ENCODE assay signal across 13 mouse cellular contexts in the genomic region with DNA sequence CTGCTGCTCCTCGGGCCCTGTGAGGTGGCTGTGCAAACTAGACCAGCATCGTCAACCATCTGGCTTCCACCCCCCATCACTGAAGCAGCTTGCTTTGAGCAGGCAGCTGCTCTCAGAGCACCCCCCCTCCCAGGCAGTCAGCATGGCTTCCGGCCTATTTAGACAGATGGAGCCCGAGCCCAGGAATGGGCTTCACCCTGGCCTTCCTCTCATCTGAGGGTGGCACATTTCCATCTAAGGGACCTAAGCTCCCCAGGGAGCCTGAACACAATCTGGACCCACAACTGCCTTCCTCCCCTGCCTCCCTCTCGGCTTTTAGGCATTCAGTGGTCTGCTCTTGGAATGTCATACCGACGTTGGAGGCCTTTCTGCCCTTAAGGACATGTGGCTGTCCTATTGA. TPM values are rescaled to one million over a fixed set of nuclear protein-coding genes. Genes with fewer than 3 reads are reported as not detected.
DNase-seq lines count a peak whose midpoint lies in the region; ATAC-seq and TF ChIP-seq lines count a peak whose summit lies in the region.
"Had no signal": no experiment of that assay in that cellular context is flagged by ENCODE, and none has a peak within 500 bp of the region (broad histone marks: within the 10 kb centered on the region; RNA-seq: fewer than 3 reads in every experiment).

No protein-coding gene starts in this region.

- 56% methylated on average over 7 of the region's 7 CpGs for WGBS in forebrain, embryonic 14.5 days
- WGBS in forebrain, embryonic 11.5 days, result 73% methylated on average over 7 of the region's 7 CpGs
- WGBS in olfactory bulb, adult 2 months, result 47% methylated on average over 7 of the region's 7 CpGs

- no peak for TF ChIP-seq CTCF in olfactory bulb, adult 2 months (IDR thresholded peaks at IDR 0.05; ENCODE audit: insufficient read depth, low read depth, low read length)

- H3K4me2 ChIP-seq in forebrain, embryonic 14.5 days (ENCODE audit: low read length), result no peak overlapping the region
- no peak overlapping the region for H3K4me2 ChIP-seq in forebrain, embryonic 11.5 days (ENCODE audit: low read depth, low read length, severe bottlenecking)
- H3K4me2 ChIP-seq: heart, embryonic 13.5 days had no signal

- H3K4me3 ChIP-seq in forebrain, embryonic 14.5 days (ENCODE audit: low read depth, low read length), result no peak overlapping the region
- no peak overlapping the region for H3K4me3 ChIP-seq in forebrain, embryonic 11.5 days (ENCODE audit: low read depth, low read length)
- H3K4me3 ChIP-seq in olfactory bulb, adult 2 months (ENCODE audit: insufficient read depth, low read depth, low read length), result no peak overlapping the region
- H3K4me3 ChIP-seq: heart, embryonic 13.5 days had no signal

- H3K27me3 ChIP-seq in forebrain, embryonic 14.5 days (replicated peaks; ENCODE audit: control insufficient read depth, insufficient read depth, low read length), result no peaks in the 10 kb centered on the region
- H3K27me3 ChIP-seq in forebrain, embryonic 11.5 days (ENCODE audit: control insufficient read depth, insufficient read depth, low read length), result no peaks in the 10 kb centered on the region

- H3K4me1 ChIP-seq in forebrain, embryonic 14.5 days (ENCODE audit: control insufficient read depth, insufficient read depth, low read length), result peaks cover 12% of the 10 kb centered on the region; the same call in 1 of the 2 replicates
- H3K4me1 ChIP-seq in forebrain, embryonic 11.5 days (replicated peaks; ENCODE audit: control insufficient read depth, insufficient read depth, low read length), result no peaks in the 10 kb centered on the region; the same call in none of the 2 replicates
- H3K4me1 ChIP-seq in olfactory bulb, adult 2 months (ENCODE audit: control insufficient read depth, insufficient read depth, low read length), result peaks cover 21% of the 10 kb centered on the region
- H3K4me1 ChIP-seq: heart, embryonic 13.5 days had no signal

- peak overlapping the region; percentile 60 for H3K27ac ChIP-seq in forebrain, embryonic 14.5 days (ENCODE audit: low read depth, low read length)
- no peak overlapping the region for H3K27ac ChIP-seq in forebrain, embryonic 11.5 days (ENCODE audit: low read depth, low read length)
- peak overlapping the region; percentile 45 for H3K27ac ChIP-seq in olfactory bulb, adult 2 months (ENCODE audit: insufficient read depth, low read depth, low read length)
- H3K27ac ChIP-seq: heart, embryonic 13.5 days had no signal

- no peak for TF ChIP-seq POLR2A in olfactory bulb, adult 2 months (IDR thresholded peaks at IDR 0.05; ENCODE audit: insufficient read depth, low read depth, low read length)

- H3K36me3 ChIP-seq in forebrain, embryonic 14.5 days (ENCODE audit: control insufficient read depth, insufficient read depth, low read length), result no peaks in the 10 kb centered on the region
- H3K36me3 ChIP-seq in forebrain, embryonic 11.5 days (ENCODE audit: control insufficient read depth, insufficient read depth, low read length), result no peaks in the 10 kb centered on the region
- H3K36me3 ChIP-seq: heart, embryonic 13.5 days had no signal

- H3K9ac ChIP-seq in forebrain, embryonic 14.5 days (ENCODE audit: low read length), result no peak overlapping the region
- H3K9ac ChIP-seq in forebrain, embryonic 11.5 days (ENCODE audit: low read length), result no peak overlapping the region
- H3K9ac ChIP-seq: heart, embryonic 13.5 days had no signal

- ATAC-seq in forebrain, embryonic 14.5 days, result peak; percentile 52; the same call in 1 of the 2 replicates
- ATAC-seq in forebrain, embryonic 11.5 days (replicated peaks; ENCODE audit: low FRiP score), result no peak

- H3K9me3 ChIP-seq in forebrain, embryonic 14.5 days (replicated peaks; ENCODE audit: control insufficient read depth, low read length), result no peaks in the 10 kb centered on the region
- no peaks in the 10 kb centered on the region for H3K9me3 ChIP-seq in forebrain, embryonic 11.5 days (ENCODE audit: control insufficient read depth, low read length)
- H3K9me3 ChIP-seq: heart, embryonic 13.5 days had no signal

- DNase-seq in forebrain, embryonic 14.5 days (ENCODE audit: low spot score), result peak; percentile 66
- no peak for DNase-seq in forebrain, embryonic 11.5 days (ENCODE audit: low spot score)
- peak; percentile 79 for DNase-seq in cerebellum, adult 8-10 months
- peak; percentile 61 to 82 for DNase-seq in layer of hippocampus, adult 18-20 months (ENCODE audit: low spot score in 2 of 2)
- no peak for DNase-seq in ovary, postnatal 36 days (ENCODE audit: low spot score)
- DNase-seq in adrenal gland, adult 18-20 months (ENCODE audit: low spot score in 2 of 2), result no peak
- no peak for DNase-seq in lung, adult 18-20 months
- DNase-seq: kidney, adult 8-10 months had no signal

RNA-seq across cellular contexts. Expression of a gene that starts 22.1 kb away (rescaled TPM):
- polyA plus RNA-seq in forebrain, embryonic 14.5 days (2014; fragmentation: Nextera tagmentation; extraction: Ambion mirVana), result 5.9 and 8.9 TPM in 2 replicates
- polyA plus RNA-seq in forebrain, embryonic 11.5 days (2014; fragmentation: Nextera tagmentation; extraction: Ambion mirVana), result 0.25 and 0.32 TPM in 2 replicates
- 10 to 100 TPM; 34.9 to 35.3 TPM for total RNA-seq in layer of hippocampus, adult 18-20 months (2021)
- not detected in 2 replicates for polyA plus RNA-seq in olfactory bulb, adult 2 months (2012; ENCODE audit: insufficient read depth, insufficient read length, low replicate concordance, missing spikeins)
- 1 to 10 TPM; 1.6 TPM for total RNA-seq in adrenal gland, adult 18-20 months (2021)
- total RNA-seq: liver, adult 2 months; megakaryocyte, adult 5-6 weeks had no signal
- polyA plus RNA-seq: heart, embryonic 13.5 days; liver, adult 2 months had no signal

RNA-seq across cellular contexts. Expression of a gene that starts 53.0 kb away (rescaled TPM):
- polyA plus RNA-seq in forebrain, embryonic 14.5 days (2014; fragmentation: Nextera tagmentation; extraction: Ambion mirVana), result 4.3 and 5.5 TPM in 2 replicates
- polyA plus RNA-seq in forebrain, embryonic 11.5 days (2014; fragmentation: Nextera tagmentation; extraction: Ambion mirVana), result 0.15 and 0.17 TPM in 2 replicates
- 1 to 10 TPM; 7.9 TPM for total RNA-seq in layer of hippocampus, adult 18-20 months (2021)
- not detected in 2 replicates for polyA plus RNA-seq in olfactory bulb, adult 2 months (2012; ENCODE audit: insufficient read depth, insufficient read length, low replicate concordance, missing spikeins)
- 1 to 10 TPM; 1.0 to 2.2 TPM for total RNA-seq in adrenal gland, adult 18-20 months (2021)
- total RNA-seq: liver, adult 2 months; megakaryocyte, adult 5-6 weeks had no signal
- polyA plus RNA-seq: liver, adult 2 months; testis, adult 2 months had no signal

RNA-seq across cellular contexts. Expression of a gene that starts 59.1 kb away (rescaled TPM):
- 1.8 and 2.0 TPM in 2 replicates for polyA plus RNA-seq in forebrain, embryonic 14.5 days (2014; fragmentation: Nextera tagmentation; extraction: Ambion mirVana)
- 0.49 and 0.84 TPM in 2 replicates for polyA plus RNA-seq in forebrain, embryonic 11.5 days (2014; fragmentation: Nextera tagmentation; extraction: Ambion mirVana)
- 1 to 10 TPM; 2.5 to 3.0 TPM for total RNA-seq in layer of hippocampus, adult 18-20 months (2021)
- polyA plus RNA-seq in olfactory bulb, adult 2 months (2012; ENCODE audit: insufficient read depth, insufficient read length, low replicate concordance, missing spikeins), result not detected in 2 replicates
- total RNA-seq in adrenal gland, adult 18-20 months (2021), result 1 to 10 TPM; 3.5 to 4.2 TPM
- total RNA-seq: megakaryocyte, adult 5-6 weeks had no signal

Comparison
In these comparisons a context has a peak if more than half of its experiments do, and no peak if none do; other contexts are left out.
1. DNase-seq: peak in forebrain, embryonic 14.5 days (single experiment), cerebellum, adult 8-10 months (single experiment) and layer of hippocampus, adult 18-20 months (2 of 2); none in forebrain, embryonic 11.5 days (single experiment), ovary, postnatal 36 days (single experiment), adrenal gland, adult 18-20 months (0 of 2) and lung, adult 18-20 months (0 of 2).